Mouse (Mus musculus) stomach, embryonic 14.5 days (tissue): ENCODE measurements at regions not wholly inside any gene's neighbourhood (a gene's known extent, or its start where the extent isn't known, plus 50 kb on each side); places are given as distances from the start of the nearest gene placed in this dataset.

Experiments
- ATAC-seq: fragments of 200-750 bp; cut with Nextera tagmentation; 2 replicates; pipeline ENCODE4 v1.8.0; 2017; ENCODE audit warnings: low read depth, moderate TSS enrichment; ENCODE audit not compliant: insufficient number of reproducible peaks, insufficient read depth, low FRiP score
- H3K27ac ChIP-seq: fragments of 300-500 bp; sonication (generic); 2 replicates; pipeline ENCODE4 v1.5.1; 2014; ENCODE audit warnings: mild to moderate bottlenecking, low read length, moderate library complexity, mixed read lengths
- H3K27me3 ChIP-seq: fragments of 300-500 bp; sonication (generic); 2 replicates; pipeline ENCODE4 v1.6.1; 2014; ENCODE audit warnings: low read length, control low read depth, mixed read lengths; ENCODE audit not compliant: control insufficient read depth, insufficient read depth
- H3K36me3 ChIP-seq: fragments of 300-500 bp; sonication (generic); 2 replicates; pipeline ENCODE4 v1.6.1; 2014; ENCODE audit warnings: mild to moderate bottlenecking, control low read depth, low read length, moderate library complexity, mixed read lengths; ENCODE audit not compliant: control insufficient read depth, insufficient read depth
- H3K4me1 ChIP-seq: fragments of 300-500 bp; sonication (generic); 2 replicates; pipeline ENCODE4 v1.6.1; 2014; ENCODE audit warnings: low read length, control low read depth, mixed read lengths; ENCODE audit not compliant: control insufficient read depth, insufficient read depth
- H3K4me2 ChIP-seq: fragments of 300-500 bp; sonication (generic); replicated peaks from 2 replicates; pipeline ENCODE4 v1.6.1; 2014; ENCODE audit warnings: low read depth, low read length, control low read depth
- H3K4me3 ChIP-seq: fragments of 300-500 bp; sonication (generic); 2 replicates; pipeline ENCODE4 v1.5.1; 2014; ENCODE audit warnings: low read depth, low read length, control low read depth
- H3K9ac ChIP-seq: fragments of 300-500 bp; sonication (generic); replicated peaks from 2 replicates; pipeline ENCODE4 v1.6.1; 2014; ENCODE audit warnings: low read depth, mild to moderate bottlenecking, control low read depth, low read length, moderate library complexity, mixed read lengths
- H3K9me3 ChIP-seq: fragments of 300-500 bp; sonication (generic); 2 replicates; pipeline ENCODE4 v1.6.1; 2016; ENCODE audit warnings: low read depth, low read length, control low read depth; ENCODE audit not compliant: control insufficient read depth
- WGBS: fragments of 180-500 bp; shearing (Covaris S2); extraction: QIAGEN DNeasy Blood & Tissue Kit; methylation state at CpG from one replicate; pipeline ENCODE4 v1.1.7; 2014; 5-methylcytosine and 5-hydroxymethylcytosine counted together

DNA sequence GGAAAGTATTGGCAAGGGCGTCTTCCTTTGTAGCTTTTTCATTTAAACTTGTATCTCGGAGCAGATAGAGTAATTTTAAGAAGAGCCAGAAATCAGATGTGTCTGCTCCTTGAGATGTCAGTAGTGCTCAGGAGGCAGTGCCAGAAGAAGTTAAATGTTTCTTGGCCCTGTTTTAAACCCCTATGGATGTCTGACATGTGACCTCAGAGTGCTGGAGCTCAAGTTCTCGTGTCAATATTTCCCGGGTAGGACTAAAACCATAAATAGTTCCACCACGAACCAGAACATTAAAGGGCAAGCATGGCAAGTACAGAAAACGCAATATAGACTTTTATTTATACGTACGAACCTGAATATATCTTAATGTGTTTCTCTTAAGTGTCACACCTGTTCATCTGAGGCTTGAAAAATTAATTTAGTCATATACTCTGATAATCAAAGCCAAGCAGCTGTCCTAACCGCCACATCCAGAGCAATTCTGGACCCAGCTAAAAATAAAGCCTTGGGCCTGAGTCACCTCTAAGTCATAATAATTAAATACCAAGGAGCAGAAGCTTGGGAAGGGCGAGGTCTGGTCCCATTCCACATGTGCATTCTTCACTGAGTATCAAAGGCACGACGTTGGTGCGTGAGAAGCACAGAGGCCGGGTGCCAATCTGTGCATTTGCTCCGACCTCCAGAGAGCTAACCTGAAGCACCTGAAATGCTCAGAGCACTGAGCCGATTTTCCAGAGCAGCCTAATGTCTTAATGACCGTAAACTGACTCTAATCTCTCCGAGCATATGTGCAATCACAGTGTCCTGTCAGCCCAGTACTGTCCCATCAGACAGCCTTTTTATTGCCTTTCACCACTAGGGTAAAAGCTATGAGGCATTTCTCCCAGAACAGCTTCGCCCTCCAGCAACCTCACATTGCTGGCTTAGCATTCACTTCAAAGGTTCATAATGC is 139.8 kb downstream of the Hs3st3b1 start:
- Histone ChIP-seq H3K9me3 (no peaks in the 10 kb centered on the region), H3K27me3 (no peaks in the 10 kb centered on the region), H3K4me2 (no peak overlapping the region), H3K36me3 (no peaks in the 10 kb centered on the region), H3K4me1 (no peaks in the 10 kb centered on the region), H3K27ac (no peak overlapping the region), H3K4me3 (no peak overlapping the region), H3K9ac (no peak overlapping the region)
- WGBS, result 70% methylated on average over 19 of the region's 19 CpGs
- ATAC-seq, result no peak

DNA sequence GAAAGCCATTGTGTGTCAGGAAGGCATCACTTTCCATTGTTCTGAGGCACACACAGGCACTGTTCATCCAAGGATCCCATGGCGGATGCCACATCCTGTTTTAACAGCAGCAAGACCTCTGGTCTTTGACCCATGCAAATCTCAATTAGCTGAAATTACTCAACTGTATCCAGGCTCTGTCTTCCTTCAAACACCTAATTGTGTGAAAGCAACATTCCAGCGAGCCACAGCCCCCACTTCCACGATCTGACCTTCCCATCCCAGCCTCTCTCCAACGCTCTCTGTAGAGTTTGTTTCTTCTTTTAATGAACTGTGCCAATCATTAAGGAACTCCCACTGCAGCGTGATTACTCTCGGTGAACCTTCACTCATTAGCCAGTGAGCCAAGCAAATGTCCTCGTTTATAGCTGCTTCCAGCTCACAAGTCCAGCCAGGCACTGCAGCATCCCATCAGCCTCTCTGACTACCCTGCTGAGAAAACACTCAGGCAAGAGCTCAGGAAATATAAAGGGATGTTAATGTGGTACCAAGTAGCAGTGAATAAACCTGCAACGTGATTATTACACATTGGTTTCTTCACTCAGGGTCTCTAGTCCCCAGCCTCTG is 136.7 kb downstream of the Hs3st3b1 start:
- Histone ChIP-seq H3K9ac (no peak overlapping the region), H3K4me2 (no peak overlapping the region), H3K36me3 (no peaks in the 10 kb centered on the region), H3K27me3 (no peaks in the 10 kb centered on the region), H3K27ac (no peak overlapping the region), H3K9me3 (no peaks in the 10 kb centered on the region), H3K4me3 (no peak overlapping the region), H3K4me1 (no peaks in the 10 kb centered on the region)
- ATAC-seq, result no peak
- 34% methylated on average over 8 of the region's 8 CpGs for WGBS

DNA sequence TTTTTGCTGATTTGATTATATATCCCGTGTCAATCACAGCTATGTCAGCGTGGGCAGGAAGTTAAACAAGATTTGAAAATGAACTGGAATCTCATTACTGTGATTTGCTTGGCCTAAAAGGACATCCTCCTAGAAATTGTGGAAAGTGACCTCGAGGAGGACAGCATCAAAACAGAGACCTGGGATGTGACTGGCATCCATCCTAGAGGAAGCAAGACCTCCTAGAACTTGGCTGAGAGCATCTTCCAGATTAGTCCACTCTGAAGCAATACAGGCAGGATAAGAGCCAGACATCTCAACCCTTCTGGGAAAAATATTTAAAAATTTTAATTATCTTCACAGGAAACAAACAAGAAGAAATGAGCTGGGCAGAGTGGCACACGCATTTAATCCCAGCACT is 136.1 kb downstream of the Hs3st3b1 start:
- Histone ChIP-seq H3K9me3 (no peaks in the 10 kb centered on the region), H3K4me2 (no peak overlapping the region), H3K4me3 (no peak overlapping the region), H3K27me3 (no peaks in the 10 kb centered on the region), H3K9ac (no peak overlapping the region), H3K36me3 (no peaks in the 10 kb centered on the region), H3K4me1 (no peaks in the 10 kb centered on the region), H3K27ac (no peak overlapping the region)
- no peak for ATAC-seq
- 82% methylated on average over 4 of the region's 4 CpGs for WGBS

DNA sequence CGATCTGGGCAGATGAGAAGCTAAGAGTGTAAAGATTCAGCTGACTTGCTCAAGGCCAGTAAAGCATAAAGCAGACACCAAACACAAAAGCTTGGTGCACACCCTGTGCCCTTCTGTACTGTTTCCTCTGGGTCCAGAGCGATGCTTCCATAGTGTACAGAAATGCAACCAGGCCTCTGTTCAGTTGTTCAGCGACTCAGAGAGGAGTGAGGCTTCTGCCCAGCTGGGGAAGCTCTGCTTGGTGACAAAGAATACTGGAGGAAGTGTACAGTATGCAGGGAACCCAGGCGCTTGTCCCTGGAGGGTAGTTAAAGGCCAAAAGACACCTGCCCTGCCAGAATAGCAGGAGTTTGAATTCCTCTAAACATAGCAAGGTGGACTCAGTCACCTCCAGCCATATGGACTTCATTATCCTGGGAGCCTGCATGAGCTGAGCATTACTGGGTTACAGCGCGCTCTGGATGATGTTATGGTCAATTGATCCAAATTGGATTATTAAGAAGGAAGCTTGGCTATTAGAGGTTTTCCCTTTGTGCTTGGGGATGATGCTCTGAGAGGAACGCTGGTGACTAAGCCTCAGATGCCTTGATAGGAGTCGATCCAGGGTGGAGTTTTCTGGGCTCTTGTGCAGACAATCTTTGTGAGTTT is 132.5 kb downstream of the Hs3st3b1 start:
- Histone ChIP-seq H3K27me3 (no peaks in the 10 kb centered on the region; the same call in 1 of the 2 replicates), H3K4me2 (no peak overlapping the region), H3K4me3 (no peak overlapping the region), H3K27ac (no peak overlapping the region), H3K4me1 (no peaks in the 10 kb centered on the region), H3K9ac (no peak overlapping the region), H3K9me3 (no peaks in the 10 kb centered on the region), H3K36me3 (no peaks in the 10 kb centered on the region)
- ATAC-seq, result no peak
- 67% methylated on average over 8 of the region's 8 CpGs for whole genome bisulfite sequencing

DNA sequence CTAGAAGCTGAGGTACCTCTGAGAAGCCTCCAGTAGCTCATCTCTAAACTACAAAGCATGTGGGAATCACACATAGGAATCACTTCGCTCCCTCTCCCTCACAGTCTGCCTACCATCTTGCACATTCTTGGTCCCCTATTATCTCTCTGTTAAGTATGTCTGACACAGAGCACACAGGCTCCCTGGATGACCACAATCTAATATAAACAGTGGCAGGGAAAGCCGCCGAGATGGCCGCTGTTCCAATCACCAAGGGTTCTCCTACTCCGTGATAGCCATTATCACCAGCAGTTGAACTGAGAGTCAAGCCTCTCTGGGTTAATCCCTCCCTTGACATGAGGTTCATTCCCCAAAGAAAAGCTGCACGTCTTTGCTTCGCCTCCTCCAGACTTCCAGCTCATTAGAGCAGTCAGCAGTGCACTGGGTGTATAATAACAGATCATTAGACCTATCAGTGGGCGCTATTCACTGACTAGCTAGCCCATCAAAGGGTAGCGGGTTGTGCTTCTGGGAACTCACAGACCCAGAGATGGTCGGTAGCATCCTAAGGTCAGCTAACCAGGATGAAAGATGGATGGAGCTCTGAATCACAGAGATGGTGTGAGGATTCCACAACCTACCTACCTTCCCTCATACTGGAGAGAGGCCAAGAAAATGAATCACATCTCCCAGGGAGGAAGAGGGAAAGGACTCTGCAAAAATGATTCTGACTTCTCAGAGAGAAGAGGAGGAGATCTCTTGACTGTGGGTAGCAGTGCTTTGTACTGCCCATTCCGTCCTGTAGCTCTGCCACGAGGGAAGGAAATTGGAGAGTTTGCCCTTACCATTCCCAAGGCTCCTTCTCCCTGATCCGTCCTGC is 130.9 kb downstream of the Hs3st3b1 start:
- H3K27ac ChIP-seq, result no peak overlapping the region
- H3K4me2 ChIP-seq, result no peak overlapping the region
- no peak overlapping the region for H3K4me3 ChIP-seq
- H3K27me3 ChIP-seq, result no peaks in the 10 kb centered on the region; the same call in 1 of the 2 replicates
- H3K9me3 ChIP-seq, result no peaks in the 10 kb centered on the region
- WGBS, result 58% methylated on average over 13 of the region's 13 CpGs
- ATAC-seq, result no peak
- H3K9ac ChIP-seq, result no peak overlapping the region
- H3K4me1 ChIP-seq, result no peaks in the 10 kb centered on the region
- H3K36me3 ChIP-seq, result no peaks in the 10 kb centered on the region

DNA sequence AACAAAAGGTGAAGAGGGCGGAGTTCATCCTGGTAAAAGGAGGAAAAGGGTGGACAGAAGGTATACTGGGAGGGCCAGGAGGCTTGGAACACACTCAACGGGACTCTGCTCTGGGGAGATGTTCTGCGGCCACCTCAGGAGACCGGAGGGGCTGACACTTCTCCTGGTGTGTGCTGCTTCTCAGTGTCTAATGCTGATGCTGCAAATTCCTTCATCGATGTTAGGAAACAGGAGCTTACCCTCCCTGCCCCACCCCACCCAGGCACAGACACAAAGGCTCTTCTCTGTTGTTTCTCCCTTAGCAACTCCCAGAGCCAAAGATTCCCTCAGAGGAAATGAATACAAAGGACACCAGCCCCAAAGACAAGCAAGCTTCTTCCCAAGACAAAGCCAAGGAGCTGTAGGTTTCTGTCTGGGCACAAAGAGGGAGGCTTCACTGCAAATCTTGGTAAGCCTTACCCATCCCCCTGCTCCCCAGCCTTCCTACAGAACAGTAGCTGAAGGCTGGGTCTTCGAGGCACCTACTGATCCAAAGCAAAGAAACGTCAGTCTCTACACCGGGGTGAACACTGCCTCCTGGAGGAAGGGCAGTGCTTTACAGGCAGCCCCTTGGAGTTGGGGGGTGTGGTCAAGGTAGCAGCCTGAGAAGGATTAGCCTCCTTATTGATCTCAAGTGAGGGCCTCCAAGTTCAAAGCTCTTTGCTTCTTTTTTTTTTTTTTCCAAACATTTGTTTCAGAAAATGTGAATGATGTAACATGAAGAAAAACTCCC is 128.2 kb downstream of the Hs3st3b1 start:
- no peak overlapping the region for H3K4me2 ChIP-seq
- H3K4me1 ChIP-seq, result no peaks in the 10 kb centered on the region
- H3K4me3 ChIP-seq, result no peak overlapping the region
- H3K27ac ChIP-seq, result no peak overlapping the region
- no peaks in the 10 kb centered on the region; the same call in 1 of the 2 replicates for H3K27me3 ChIP-seq
- 76% methylated on average over 8 of the region's 8 CpGs for WGBS
- H3K9me3 ChIP-seq, result no peaks in the 10 kb centered on the region
- no peak overlapping the region for H3K9ac ChIP-seq
- H3K36me3 ChIP-seq, result no peaks in the 10 kb centered on the region
- ATAC-seq, result no peak

DNA sequence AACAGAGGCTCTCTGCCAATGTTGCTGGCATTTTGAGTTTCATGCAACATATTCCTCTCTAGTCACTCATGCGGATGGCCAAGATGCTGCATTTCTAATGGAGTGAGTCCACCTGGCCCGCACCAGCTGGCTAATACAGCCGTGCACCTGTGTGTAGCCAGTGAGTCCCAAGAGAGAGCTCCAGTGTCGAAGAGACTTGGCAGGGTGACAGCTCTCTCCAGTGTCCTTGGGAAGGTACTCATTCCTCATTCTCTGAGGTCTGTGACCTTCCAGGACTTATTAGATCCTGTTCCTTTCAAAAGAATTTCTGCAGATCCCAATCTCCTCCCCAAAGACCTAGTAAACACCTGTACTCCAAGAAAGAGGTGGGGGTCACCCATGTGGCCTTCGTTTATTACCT is 109.9 kb downstream of the Hs3st3b1 start:
- no peak overlapping the region for H3K4me3 ChIP-seq
- H3K27me3 ChIP-seq, result no peaks in the 10 kb centered on the region
- no peak overlapping the region for H3K27ac ChIP-seq
- H3K9ac ChIP-seq, result no peak overlapping the region
- H3K36me3 ChIP-seq, result no peaks in the 10 kb centered on the region
- H3K9me3 ChIP-seq, result no peaks in the 10 kb centered on the region
- no peaks in the 10 kb centered on the region for H3K4me1 ChIP-seq
- no peak overlapping the region for H3K4me2 ChIP-seq
- 77% methylated on average over 5 of the region's 5 CpGs for WGBS
- ATAC-seq, result no peak
